Mouse (Mus musculus) CH12.LX (cell line): ENCODE data around the gene Dph2. TPM values are rescaled to one million over a fixed set of nuclear protein-coding genes. Genes with fewer than 3 reads are reported as not detected.

ENCODE experiments used
- DNase-seq: peaks from one replicate; pipeline ENCODE4 v3.0.0-alpha.2; 2013; ENCODE audit errors: extremely low read depth
- H3K27ac ChIP-seq: 2 replicates; pipeline ENCODE4 v1.5.1; 2012; ENCODE audit warnings: low read depth, mild to moderate bottlenecking, control low read depth, moderate library complexity; ENCODE audit not compliant: insufficient read depth
- H3K27me3 ChIP-seq: replicated peaks from 2 replicates; pipeline ENCODE3; 2012; ENCODE audit warnings: inconsistent platforms
- H3K36me3 ChIP-seq, 2 experiments: replicated peaks in 1 of 2; 2 replicates each; pipeline versions ENCODE3 to v1.6.1; 2012; ENCODE audit warnings: inconsistent platforms in 1 of 2, low read length in 1 of 2, mild to moderate bottlenecking in 1 of 2, mixed read lengths in 1 of 2, moderate library complexity in 1 of 2; ENCODE audit not compliant: control insufficient read depth in 1 of 2, insufficient read depth in 1 of 2
- H3K4me1 ChIP-seq, 2 experiments: 2 replicates each; pipeline ENCODE4 v1.6.1; 2012; ENCODE audit warnings: inconsistent platforms in 1 of 2, moderate library complexity in 1 of 2; ENCODE audit not compliant: insufficient read depth in 2 of 2, control insufficient read depth in 1 of 2
- H3K4me2 ChIP-seq: 2 replicates; pipeline ENCODE4 v1.6.1; 2012; ENCODE audit warnings: low read depth, mild to moderate bottlenecking, control low read depth; ENCODE audit not compliant: poor library complexity, insufficient read depth, severe bottlenecking
- H3K4me3 ChIP-seq, 3 experiments: fragments of 150-350 bp in 1 of 3; sonication (generic) in 1 of 3; replicated peaks in 1 of 3; 2 replicates each; pipeline versions ENCODE3 to v1.5.1; 2011 to 2012; ENCODE audit warnings: low read depth in 2 of 3, low read length in 2 of 3, mild to moderate bottlenecking in 2 of 3, moderate library complexity in 2 of 3, control low read depth in 1 of 3, improper control_type of control experiment in 1 of 3, inconsistent platforms in 1 of 3, mixed read lengths in 1 of 3; ENCODE audit not compliant: poor library complexity in 1 of 3
- H3K79me2 ChIP-seq: replicated peaks from 2 replicates; pipeline ENCODE4 v1.6.1; 2012; ENCODE audit warnings: mild to moderate bottlenecking, moderate library complexity; ENCODE audit not compliant: control insufficient read depth, poor library complexity, insufficient read depth, severe bottlenecking; ENCODE audit errors: extremely low read depth
- H3K9ac ChIP-seq: 2 replicates; pipeline ENCODE4 v1.6.1; 2012; ENCODE audit warnings: low read depth, mild to moderate bottlenecking, control low read depth, moderate library complexity; ENCODE audit not compliant: insufficient read depth
- H3K9me3 ChIP-seq: replicated peaks from 2 replicates; pipeline ENCODE3; 2012; ENCODE audit warnings: low read length, inconsistent platforms, mixed read lengths
- BHLHE40 ChIP-seq: IDR thresholded peaks from 2 replicates; pipeline ENCODE4 v1.6.1; 2011; ENCODE audit warnings: mild to moderate bottlenecking, low read depth, low read length, improper control_type of control experiment
- CHD1 ChIP-seq: IDR thresholded peaks from 2 replicates; pipeline ENCODE4 v1.6.1; 2012; ENCODE audit warnings: low read depth, low read length, improper control_type of control experiment, inconsistent platforms
- CHD2 ChIP-seq: IDR thresholded peaks from 2 replicates; pipeline ENCODE4 v1.6.1; 2011; ENCODE audit warnings: low read length, improper control_type of control experiment
- GABPA ChIP-seq: IDR thresholded peaks from 2 replicates; pipeline ENCODE4 v1.6.1; 2012; ENCODE audit warnings: low read depth, low read length, improper control_type of control experiment, inconsistent platforms; ENCODE audit not compliant: insufficient replicate concordance
- HCFC1 ChIP-seq: IDR thresholded peaks from 2 replicates; pipeline ENCODE4 v1.6.1; 2012; ENCODE audit warnings: low read depth, mild to moderate bottlenecking, inconsistent platforms, low read length, improper control_type of control experiment
- IRF4 ChIP-seq: IDR thresholded peaks from 2 replicates; pipeline ENCODE4 v1.6.1; 2014; ENCODE audit warnings: low read depth, mild to moderate bottlenecking, inconsistent platforms, low read length, improper control_type of control experiment
- KAT2A ChIP-seq: IDR thresholded peaks from 2 replicates; pipeline ENCODE4 v1.6.1; 2012; ENCODE audit warnings: low read length, improper control_type of control experiment, inconsistent platforms; ENCODE audit not compliant: insufficient replicate concordance
- MAFK ChIP-seq: IDR thresholded peaks from 2 replicates; pipeline ENCODE4 v1.6.1; 2011; ENCODE audit warnings: low read length, improper control_type of control experiment; ENCODE audit not compliant: insufficient replicate concordance
- MAZ ChIP-seq: IDR thresholded peaks from 2 replicates; pipeline ENCODE4 v1.6.1; 2012; ENCODE audit warnings: low read depth, mild to moderate bottlenecking, inconsistent platforms, low read length, improper control_type of control experiment, moderate library complexity
- MXI1 ChIP-seq: IDR thresholded peaks from 2 replicates; pipeline ENCODE4 v1.6.1; 2011; ENCODE audit warnings: mild to moderate bottlenecking, low read depth, low read length, improper control_type of control experiment
- MYC ChIP-seq: IDR thresholded peaks from 2 replicates; pipeline ENCODE4 v1.6.1; 2011; ENCODE audit warnings: low read depth, mild to moderate bottlenecking, improper control_type of control experiment, low read length
- NELFE ChIP-seq: IDR thresholded peaks from 2 replicates; pipeline ENCODE4 v1.6.1; 2011; ENCODE audit warnings: low read depth, low read length, improper control_type of control experiment
- NRF1 ChIP-seq: IDR thresholded peaks from 2 replicates; pipeline ENCODE4 v1.6.1; 2014; ENCODE audit warnings: low read depth, mild to moderate bottlenecking, inconsistent platforms, low read length, improper control_type of control experiment, moderate library complexity
- PAX5 ChIP-seq: IDR thresholded peaks from 2 replicates; pipeline ENCODE4 v1.6.1; 2012; ENCODE audit warnings: low read length, inconsistent platforms, mixed read lengths
- RAD21 ChIP-seq: IDR thresholded peaks from 2 replicates; pipeline ENCODE4 v1.6.1; 2011; ENCODE audit warnings: low read depth, mild to moderate bottlenecking, low read length, improper control_type of control experiment, moderate library complexity
- RCOR1 ChIP-seq: conservative IDR thresholded peaks from 2 replicates; pipeline ENCODE4 v1.6.1; 2012; ENCODE audit warnings: low read depth, mild to moderate bottlenecking, inconsistent platforms, low read length, improper control_type of control experiment
- SMC3 ChIP-seq: IDR thresholded peaks from 2 replicates; pipeline ENCODE4 v1.6.1; 2011; ENCODE audit warnings: low read depth, low read length, improper control_type of control experiment
- TBP ChIP-seq: conservative IDR thresholded peaks from 2 replicates; pipeline ENCODE4 v1.6.1; 2011; ENCODE audit warnings: low read depth, low read length, improper control_type of control experiment
- TCF12 ChIP-seq: IDR thresholded peaks from 2 replicates; pipeline ENCODE4 v1.6.1; 2014; ENCODE audit warnings: low read depth, mild to moderate bottlenecking, inconsistent platforms, low read length, improper control_type of control experiment
- UBTF ChIP-seq: IDR thresholded peaks from 2 replicates; pipeline ENCODE4 v1.6.1; 2012; ENCODE audit warnings: low read depth, mild to moderate bottlenecking, inconsistent platforms, low read length, improper control_type of control experiment, moderate library complexity
- USF1 ChIP-seq: IDR thresholded peaks from 2 replicates; pipeline ENCODE4 v1.6.1; 2014; ENCODE audit warnings: low read depth, mild to moderate bottlenecking, inconsistent platforms, low read length, improper control_type of control experiment
- USF2 ChIP-seq: conservative IDR thresholded peaks from 2 replicates; pipeline ENCODE4 v1.6.1; 2011; ENCODE audit warnings: low read depth, low read length, improper control_type of control experiment
- ZC3H11A ChIP-seq: IDR thresholded peaks from 2 replicates; pipeline ENCODE4 v1.6.1; 2012; ENCODE audit warnings: low read depth, mild to moderate bottlenecking, inconsistent platforms, low read length, improper control_type of control experiment
- ZMIZ1 ChIP-seq: IDR thresholded peaks from 2 replicates; pipeline ENCODE4 v1.6.1; 2012; ENCODE audit warnings: low read depth, mild to moderate bottlenecking, inconsistent platforms, low read length, improper control_type of control experiment
- ZNF384 ChIP-seq: IDR thresholded peaks from 2 replicates; pipeline ENCODE4 v1.6.1; 2012; ENCODE audit warnings: low read depth, low read length, improper control_type of control experiment, inconsistent platforms
- dilution Hi-C: fragments of 300-500 bp; cut with MboI; formaldehyde crosslinking; loops from 2 replicates; pipeline ENCODE4 v1.14.3; 2020; ENCODE audit warnings: low sequenced_read_pairs; ENCODE audit not compliant: extremely low pct_unique_long_range_greater_than_20kb, extremely low pct_ligation_motif_present
- in situ Hi-C: fragments of 300-500 bp; cut with MboI; formaldehyde crosslinking; loops from 3 replicates; pipeline ENCODE4 v1.14.3; 2019; ENCODE audit warnings: low sequenced_read_pairs, low pct_ligation_motif_present, low pct_unique_long_range_greater_than_20kb, mixed read lengths
- polyA plus RNA-seq: library from polyadenylated mRNA; unstranded; fragments of >175 nt; gene quantifications from 2 replicates; pipeline ENCODE4 v1.2.1, GENCODE M21; 2012; ENCODE audit warnings: low read depth; ENCODE audit not compliant: insufficient read length
- total RNA-seq, 2 experiments: library from RNA; depleted of rRNA; stranded (reverse); fragments of 300-350 nt in 1 of 2; fragments of >200 nt in 1 of 2; gene quantifications; 2 replicates each; pipeline ENCODE4 v1.2.3; 2012 to 2014

Dph2 gene
- total and polyA plus RNA-seq, 3 experiments, result 19.8 to 21.5 (median 20.8) TPM

DNA sequence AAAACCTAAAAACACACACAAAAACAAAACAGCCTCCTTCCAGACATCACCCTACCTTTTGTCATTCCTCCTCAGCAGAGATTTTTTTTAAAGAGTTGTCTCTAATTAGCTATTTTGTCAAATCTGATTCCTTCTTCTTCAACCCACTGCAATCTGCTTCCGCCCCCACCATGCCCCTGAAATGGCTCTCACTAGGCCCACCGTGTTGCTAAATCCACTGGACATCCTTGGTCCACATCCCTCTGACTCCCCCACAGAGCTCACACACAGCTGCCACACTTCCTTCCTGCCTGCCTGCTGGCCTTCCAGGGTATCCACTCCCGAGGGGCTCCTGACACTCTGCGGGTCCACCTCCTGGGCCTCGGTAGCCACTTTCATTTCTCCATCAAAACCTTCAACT, 13.1 kb downstream of the Dph2 start:
- no peak for TF ChIP-seq TCF12
- TF ChIP-seq USF2, result no peak
- TF ChIP-seq NELFE, result no peak
- no peak for TF ChIP-seq UBTF
- TF ChIP-seq ZC3H11A, result no peak
- TF ChIP-seq TBP, result no peak
- no peak for TF ChIP-seq BHLHE40
- TF ChIP-seq RCOR1, result no peak
- TF ChIP-seq MYC, result no peak
- no peak for TF ChIP-seq GABPA
- TF ChIP-seq KAT2A, result no peak
- no peak for TF ChIP-seq CHD2
- TF ChIP-seq NRF1, result no peak
- TF ChIP-seq MAFK, result no peak
- no peak for TF ChIP-seq MAZ
- in situ Hi-C loops, result no loop called here
- H3K27ac ChIP-seq, result no peak overlapping the region
- no peaks in the 10 kb centered on the region for H3K27me3 ChIP-seq
- peaks cover 13 to 91% of the 10 kb centered on the region in 2 experiments for H3K36me3 ChIP-seq
- no peaks in the 10 kb centered on the region for H3K4me1 ChIP-seq
- dilution Hi-C loops, result no loop called here
- H3K4me3 ChIP-seq, result no peak overlapping the region
- DNase-seq, result no peak
- no peak overlapping the region for H3K9ac ChIP-seq
- H3K4me2 ChIP-seq, result no peak overlapping the region
- H3K79me2 ChIP-seq, result no peaks in the 10 kb centered on the region
- no peaks in the 10 kb centered on the region for H3K9me3 ChIP-seq

DNA sequence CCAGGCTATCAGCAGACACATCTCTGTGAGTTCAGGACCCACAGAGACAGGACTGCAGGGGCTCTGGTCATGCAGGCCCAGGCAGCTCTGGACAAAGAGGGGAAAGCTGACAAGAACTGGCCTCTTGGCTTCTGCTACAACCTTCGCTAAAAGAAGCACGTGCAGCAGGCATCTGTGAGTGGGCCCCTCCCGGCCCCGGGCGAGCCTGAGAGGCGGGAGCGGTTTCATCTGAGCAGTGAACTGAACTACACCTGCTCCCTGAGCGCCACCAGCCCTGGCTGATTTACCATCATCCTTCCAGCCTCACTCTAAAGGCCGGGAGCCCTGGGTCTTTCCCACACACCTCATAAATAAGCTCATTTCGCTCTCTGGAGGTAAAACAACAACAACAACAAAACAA, 13.5 kb downstream of the Dph2 start:
- no peaks in the 10 kb centered on the region for H3K79me2 ChIP-seq
- DNase-seq, result no peak
- H3K36me3 ChIP-seq, result peaks cover 10 to 91% of the 10 kb centered on the region in 2 experiments
- in situ Hi-C loops (no loop called here), dilution Hi-C loops (no loop called here)
- no peak overlapping the region for H3K9ac ChIP-seq
- H3K27me3 ChIP-seq, result no peaks in the 10 kb centered on the region
- no peaks in the 10 kb centered on the region for H3K9me3 ChIP-seq
- no peak overlapping the region for H3K27ac ChIP-seq
- H3K4me3 ChIP-seq, result no peak overlapping the region
- no peak for TF ChIP-seq ZNF384
- TF ChIP-seq USF1, result no peak
- TF ChIP-seq SMC3, result no peak
- no peak for TF ChIP-seq MXI1
- no peak for TF ChIP-seq KAT2A
- no peak for TF ChIP-seq ZMIZ1
- no peak for TF ChIP-seq BHLHE40
- TF ChIP-seq CHD1, result no peak
- TF ChIP-seq RCOR1, result no peak
- no peak for TF ChIP-seq RAD21
- TF ChIP-seq USF2, result no peak
- no peak for TF ChIP-seq IRF4
- TF ChIP-seq HCFC1, result no peak
- no peak for TF ChIP-seq PAX5
- no peak for TF ChIP-seq GABPA
- H3K4me2 ChIP-seq, result no peak overlapping the region
- no peaks in the 10 kb centered on the region for H3K4me1 ChIP-seq
